Mouse (Mus musculus) midbrain, embryonic 12.5 days (tissue): Measurements from ENCODE around the gene Trmt1. TPM values are rescaled to one million over a fixed set of nuclear protein-coding genes. Genes with fewer than 3 reads are reported as not detected.

Experiments
- ATAC-seq: fragments of 200-750 bp; cut with Nextera tagmentation; 2 replicates; pipeline ENCODE4 v1.8.0; 2017; ENCODE audit warnings: low read depth, moderate TSS enrichment, moderate library complexity; ENCODE audit not compliant: low FRiP score
- H3K27ac ChIP-seq: fragments of 300-500 bp; sonication (generic); replicated peaks from 2 replicates; pipeline ENCODE4 v1.5.1; 2016; ENCODE audit warnings: mild to moderate bottlenecking
- H3K27me3 ChIP-seq: fragments of 300-500 bp; sonication (generic); 2 replicates; pipeline ENCODE4 v1.6.1; 2016; ENCODE audit warnings: mild to moderate bottlenecking
- H3K36me3 ChIP-seq: fragments of 300-500 bp; sonication (generic); 2 replicates; pipeline ENCODE4 v1.6.1; 2016
- H3K4me1 ChIP-seq: fragments of 300-500 bp; sonication (generic); 2 replicates; pipeline ENCODE4 v1.6.1; 2016
- H3K4me2 ChIP-seq: fragments of 300-500 bp; sonication (generic); replicated peaks from 2 replicates; pipeline ENCODE4 v1.6.1; 2016; ENCODE audit warnings: mild to moderate bottlenecking, moderate library complexity
- H3K4me3 ChIP-seq: fragments of 300-500 bp; sonication (generic); 2 replicates; pipeline ENCODE4 v1.5.1; 2016; ENCODE audit warnings: mild to moderate bottlenecking
- H3K9ac ChIP-seq: fragments of 300-500 bp; sonication (generic); replicated peaks from 2 replicates; pipeline ENCODE4 v1.6.1; 2016; ENCODE audit warnings: mild to moderate bottlenecking, moderate library complexity
- H3K9me3 ChIP-seq: fragments of 300-500 bp; sonication (generic); 2 replicates; pipeline ENCODE4 v1.6.1; 2016; ENCODE audit warnings: mild to moderate bottlenecking
- WGBS: fragments of 180-500 bp; shearing (Covaris S2); methylation state at CpG from one replicate; pipeline ENCODE4 v1.1.7; 2016; 5-methylcytosine and 5-hydroxymethylcytosine counted together
- polyA plus RNA-seq: library from polyadenylated mRNA; unstranded; fragments of >200 nt; fragmentation: Nextera tagmentation; extraction: Ambion mirVana; gene quantifications from 2 replicates; pipeline ENCODE4 v1.2.1, GENCODE M21; 2016

The Trmt1 gene
- polyA plus RNA-seq, 1 experiment from 2014 or later: 58.8 TPM

GRCm38 (mm10) chr8:84681476-84681875 is 4.6 kb upstream of the Trmt1 start:
- H3K9ac ChIP-seq: no peak overlapping the region
- no peak overlapping the region for H3K4me3 ChIP-seq
- H3K4me1 ChIP-seq: peaks cover 19% of the 10 kb centered on the region
- peaks cover 15% of the 10 kb centered on the region for H3K36me3 ChIP-seq
- H3K27ac ChIP-seq: no peak overlapping the region
- no peaks in the 10 kb centered on the region for H3K9me3 ChIP-seq
- H3K4me2 ChIP-seq: no peak overlapping the region
- WGBS: 86% methylated on average over 2 of the region's 2 CpGs
- H3K27me3 ChIP-seq: no peaks in the 10 kb centered on the region
- no peak for ATAC-seq

GRCm38 (mm10) chr8:84682257-84682656 is 3.9 kb upstream of the Trmt1 start:
- no peak overlapping the region for H3K9ac ChIP-seq
- H3K27me3 ChIP-seq: no peaks in the 10 kb centered on the region
- no peak overlapping the region for H3K4me2 ChIP-seq
- H3K9me3 ChIP-seq: no peaks in the 10 kb centered on the region
- H3K4me1 ChIP-seq: peaks cover 23% of the 10 kb centered on the region
- no peak overlapping the region for H3K27ac ChIP-seq
- H3K36me3 ChIP-seq: peaks cover 10% of the 10 kb centered on the region; the same call in 1 of the 2 replicates
- no peak for ATAC-seq
- no peak overlapping the region for H3K4me3 ChIP-seq
- WGBS: 91% methylated on average over 2 of the region's 2 CpGs

DNA sequence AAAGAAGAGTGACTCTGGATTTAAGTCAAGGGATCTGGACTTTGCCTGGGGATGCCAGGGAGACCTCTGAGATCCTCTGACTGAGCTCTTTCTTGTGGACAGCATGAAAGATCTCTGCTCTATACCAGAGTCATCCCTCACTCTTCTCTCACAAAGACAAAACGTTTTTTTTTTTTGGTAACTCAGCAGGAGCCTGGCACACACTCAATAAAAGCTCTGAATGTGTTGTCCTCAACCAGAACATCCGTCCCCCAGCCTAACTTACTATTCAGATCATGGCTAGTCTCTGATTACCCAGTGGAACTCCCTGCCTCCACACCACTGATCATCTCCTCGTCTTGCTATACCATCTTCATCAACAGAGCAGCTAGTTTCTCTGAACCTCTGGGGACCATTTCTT is 1.6 kb upstream of the Trmt1 start:
- Histone ChIP-seq H3K9me3 (no peaks in the 10 kb centered on the region), H3K9ac (no peak overlapping the region), H3K4me2 (no peak overlapping the region), H3K27me3 (no peaks in the 10 kb centered on the region), H3K27ac (no peak overlapping the region), H3K4me3 (no peak overlapping the region), H3K36me3 (peaks cover 10% of the 10 kb centered on the region; the same call in 1 of the 2 replicates), H3K4me1 (peaks cover 37% of the 10 kb centered on the region)
- WGBS: 47% methylated on average over 3 of the region's 3 CpGs
- no peak for ATAC-seq

GRCm38 (mm10) chr8:84687003-84687704 is 1.0 kb downstream of the Trmt1 start:
- Histone ChIP-seq H3K27me3 (no peaks in the 10 kb centered on the region), H3K9me3 (no peaks in the 10 kb centered on the region), H3K4me1 (peaks cover 46% of the 10 kb centered on the region), H3K27ac (peak overlapping the region; percentile 93), H3K4me3 (peak overlapping the region; percentile 94), H3K36me3 (peaks cover 18% of the 10 kb centered on the region), H3K4me2 (peak overlapping the region; percentile 88), H3K9ac (peak overlapping the region; percentile 100)
- WGBS: 1% methylated on average over 53 of the region's 62 CpGs
- ATAC-seq: peak; percentile 52

GRCm38 (mm10) chr8:84687705-84688100 is 1.6 kb downstream of the Trmt1 start, which contains the start of gene Nacc1:
Gene Nacc1, minus strand, starts transcription at chr8:84687862.
- Histone ChIP-seq H3K4me1 (peaks cover 46% of the 10 kb centered on the region), H3K27me3 (no peaks in the 10 kb centered on the region), H3K36me3 (peaks cover 18% of the 10 kb centered on the region), H3K27ac (peak within 1 kb of the TSS; percentile 93), H3K9ac (peak within 1 kb of the TSS; percentile 100), H3K9me3 (no peaks in the 10 kb centered on the region), H3K4me3 (peak within 1 kb of the TSS; percentile 94), H3K4me2 (peak within 1 kb of the TSS; percentile 88)
- peak; percentile 75 for ATAC-seq
- under 1% methylated on average over 27 of the region's 37 CpGs for WGBS

DNA sequence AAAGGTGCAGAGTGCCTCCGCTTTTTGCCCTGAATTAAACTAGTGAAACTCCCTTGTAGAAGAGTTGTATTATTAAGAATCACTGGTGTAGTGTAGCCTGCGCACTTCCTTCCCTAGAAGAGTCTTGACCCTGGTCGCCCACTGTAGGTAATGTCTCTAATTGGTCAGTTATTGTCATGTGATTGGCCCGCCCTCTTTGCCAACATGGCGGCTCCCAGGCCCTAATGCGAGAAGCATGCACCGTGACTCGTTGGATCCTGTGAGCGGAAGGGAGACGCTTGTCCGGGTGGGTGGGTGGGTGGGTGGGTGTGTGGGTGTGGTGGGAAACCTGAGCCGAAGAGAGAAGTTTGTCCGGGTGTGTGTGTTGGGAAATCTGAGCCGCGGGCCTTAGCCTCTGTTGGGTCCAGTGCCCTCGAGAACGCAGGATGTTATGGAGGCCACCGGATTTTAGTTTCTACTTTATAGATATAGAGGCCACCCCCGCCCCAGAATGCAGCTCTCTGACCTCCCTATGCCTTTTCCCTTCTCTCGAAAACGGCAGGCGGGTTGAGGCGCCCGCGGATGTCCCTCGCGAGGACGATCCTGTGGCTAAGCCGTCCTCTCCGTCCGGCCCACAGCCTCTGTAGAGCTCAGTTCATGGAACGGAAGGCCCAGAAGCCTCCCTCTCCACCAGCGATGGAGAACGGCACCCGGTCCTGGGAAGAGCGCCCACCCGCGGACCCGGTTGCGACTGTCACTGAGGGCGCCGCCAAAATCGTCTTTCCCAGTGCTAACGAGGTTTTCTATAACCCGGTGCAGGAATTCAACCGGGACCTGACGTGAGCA is 3.2 kb downstream of the Trmt1 start:
- peak; percentile 87 for ATAC-seq
- Histone ChIP-seq H3K36me3 (peaks cover 26% of the 10 kb centered on the region), H3K4me3 (peak overlapping the region; percentile 71), H3K27me3 (no peaks in the 10 kb centered on the region), H3K9me3 (no peaks in the 10 kb centered on the region), H3K4me2 (peak overlapping the region; percentile 74), H3K4me1 (peaks cover 46% of the 10 kb centered on the region), H3K9ac (peak overlapping the region; percentile 63), H3K27ac (no peak overlapping the region)
- under 1% methylated on average over 47 of the region's 47 CpGs for WGBS

DNA sequence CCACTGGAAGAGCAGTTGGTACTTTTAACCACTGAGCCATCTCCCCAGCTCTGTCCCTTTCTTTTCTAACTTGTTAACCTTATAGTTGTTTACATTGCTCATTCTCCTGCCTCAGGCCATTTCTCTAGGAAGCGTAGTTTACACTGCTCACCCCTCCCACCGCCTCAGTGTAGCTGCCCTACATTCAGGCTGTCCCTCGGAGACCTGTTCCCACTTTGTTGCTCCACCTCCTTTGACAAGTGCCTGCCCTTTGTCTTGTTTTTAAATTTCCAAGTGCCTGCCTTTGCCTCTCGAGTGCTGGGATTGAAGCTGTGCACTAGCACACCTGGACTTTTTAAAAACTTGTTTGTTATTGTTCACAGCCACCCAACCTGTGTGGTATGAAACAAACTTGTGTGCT is 7.2 kb downstream of the Trmt1 start:
- Histone ChIP-seq H3K4me2 (no peak overlapping the region), H3K4me3 (no peak overlapping the region), H3K9me3 (no peaks in the 10 kb centered on the region), H3K9ac (no peak overlapping the region), H3K27ac (no peak overlapping the region), H3K36me3 (peaks cover 56% of the 10 kb centered on the region), H3K4me1 (peaks cover 16% of the 10 kb centered on the region), H3K27me3 (no peaks in the 10 kb centered on the region)
- ATAC-seq: no peak
- WGBS: 85% methylated on average over 4 of the region's 4 CpGs

GRCm38 (mm10) chr8:84695140-84695539 is 9.0 kb downstream of the Trmt1 start:
- H3K4me3 ChIP-seq: no peak overlapping the region
- peaks cover 3% of the 10 kb centered on the region for H3K4me1 ChIP-seq
- H3K9me3 ChIP-seq: no peaks in the 10 kb centered on the region
- WGBS: 89% methylated on average over 6 of the region's 6 CpGs
- H3K27ac ChIP-seq: no peak overlapping the region
- H3K27me3 ChIP-seq: peaks cover 4% of the 10 kb centered on the region
- peaks cover 66% of the 10 kb centered on the region for H3K36me3 ChIP-seq
- H3K4me2 ChIP-seq: no peak overlapping the region
- ATAC-seq: no peak
- H3K9ac ChIP-seq: no peak overlapping the region

DNA sequence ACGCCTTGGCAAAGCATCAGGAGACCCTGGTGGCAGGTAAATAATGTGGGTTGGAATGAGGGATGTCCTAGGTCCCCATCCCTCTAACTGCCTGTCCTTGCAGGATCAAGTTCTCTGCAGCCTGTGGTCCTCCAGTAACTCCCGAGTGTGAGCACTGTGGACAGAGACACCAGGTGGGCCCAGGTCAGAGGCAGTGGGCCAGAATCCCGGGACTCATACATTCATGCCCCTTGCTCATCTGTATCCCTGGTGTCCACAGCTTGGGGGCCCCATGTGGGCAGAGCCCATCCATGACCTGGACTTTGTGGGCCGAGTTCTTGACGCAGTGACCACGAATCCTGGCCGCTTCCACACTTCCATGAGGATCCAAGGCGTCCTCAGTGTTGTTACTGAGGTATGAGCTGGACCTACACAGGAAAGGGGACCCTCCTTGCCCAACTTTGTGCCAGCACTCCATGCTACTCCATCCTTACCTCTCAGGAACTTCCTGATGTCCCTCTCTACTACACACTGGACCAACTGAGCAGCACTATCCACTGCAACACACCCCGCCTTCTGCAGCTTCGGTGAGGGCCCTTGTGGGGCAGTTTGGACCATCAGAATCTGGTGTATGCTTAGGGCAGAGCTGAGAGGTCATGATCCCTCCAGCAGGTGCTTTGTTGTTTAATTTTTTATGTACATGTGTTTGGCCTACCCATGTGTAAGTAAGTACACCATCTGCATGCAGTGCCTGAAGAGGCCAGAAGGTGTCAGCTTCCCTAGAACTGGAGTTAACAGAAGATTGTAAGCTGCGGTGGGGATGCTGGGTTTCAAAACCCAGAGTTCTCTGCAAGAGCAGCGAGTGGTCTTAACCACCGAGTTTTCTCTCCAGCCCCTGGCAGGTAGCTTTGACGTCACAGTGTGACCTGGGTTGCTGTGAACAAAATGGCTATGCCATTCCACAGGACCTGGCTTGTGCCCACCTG is 11.3 kb downstream of the Trmt1 start:
- H3K27ac ChIP-seq: no peak overlapping the region
- no peak overlapping the region for H3K4me3 ChIP-seq
- 87% methylated on average over 14 of the region's 14 CpGs for WGBS
- no peak overlapping the region for H3K9ac ChIP-seq
- H3K36me3 ChIP-seq: peaks cover 54% of the 10 kb centered on the region
- ATAC-seq: no peak
- H3K9me3 ChIP-seq: no peaks in the 10 kb centered on the region
- peaks cover 26% of the 10 kb centered on the region for H3K27me3 ChIP-seq
- H3K4me2 ChIP-seq: no peak overlapping the region
- peaks cover 7% of the 10 kb centered on the region for H3K4me1 ChIP-seq

DNA sequence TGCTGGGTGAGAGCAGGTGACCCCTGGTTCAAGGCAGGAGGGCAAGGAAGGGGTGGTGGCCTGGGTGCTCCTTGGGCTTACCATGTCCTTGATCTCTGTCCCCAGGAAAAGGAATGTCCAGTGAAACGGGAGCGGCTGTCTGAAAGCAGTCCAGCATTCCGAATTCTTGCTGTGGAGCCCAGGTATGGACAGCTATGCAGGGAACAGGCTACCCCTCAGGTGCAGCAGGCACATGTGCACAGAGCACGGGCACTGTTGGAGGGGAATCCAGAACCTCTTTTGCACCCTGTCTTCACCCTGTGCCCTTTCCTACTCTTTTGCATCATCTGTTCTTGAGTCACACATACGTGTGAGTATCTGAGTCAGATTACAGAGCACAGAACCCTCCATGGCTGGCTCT is 12.2 kb downstream of the Trmt1 start:
- no peak overlapping the region for H3K27ac ChIP-seq
- H3K4me3 ChIP-seq: no peak overlapping the region
- no peak overlapping the region for H3K9ac ChIP-seq
- ATAC-seq: no peak
- peaks cover 7% of the 10 kb centered on the region for H3K4me1 ChIP-seq
- no peak overlapping the region for H3K4me2 ChIP-seq
- peaks cover 34% of the 10 kb centered on the region for H3K27me3 ChIP-seq
- WGBS: 97% methylated on average over 5 of the region's 5 CpGs
- H3K9me3 ChIP-seq: no peaks in the 10 kb centered on the region
- peaks cover 46% of the 10 kb centered on the region for H3K36me3 ChIP-seq

DNA sequence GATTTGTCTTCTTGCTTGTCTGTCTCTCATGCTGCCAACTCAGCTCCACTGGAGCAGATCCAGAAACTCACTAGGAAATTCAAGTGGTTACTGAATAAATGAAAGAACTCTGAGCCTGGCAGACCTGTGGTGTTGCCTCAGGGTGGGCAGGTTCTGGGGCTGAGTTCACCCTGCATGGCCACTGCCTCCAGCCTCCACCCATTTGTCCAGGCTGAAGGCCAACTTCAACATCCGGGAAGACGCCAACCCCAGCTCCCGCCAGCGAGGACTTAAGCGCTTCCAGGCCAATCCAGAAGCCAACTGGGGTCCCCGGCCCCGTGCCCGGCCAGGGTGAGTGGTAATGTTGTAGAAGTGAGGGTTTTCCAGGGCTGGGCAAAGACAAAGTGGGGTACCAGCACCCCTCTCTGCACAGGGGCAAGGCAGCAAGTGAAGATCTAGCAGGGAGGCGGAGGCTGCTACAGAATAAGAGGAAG is 12.9 kb downstream of the Trmt1 start:
- H3K27me3 ChIP-seq: peaks cover 41% of the 10 kb centered on the region
- no peak for ATAC-seq
- no peak overlapping the region for H3K4me2 ChIP-seq
- H3K36me3 ChIP-seq: peaks cover 40% of the 10 kb centered on the region
- H3K27ac ChIP-seq: no peak overlapping the region
- 94% methylated on average over 9 of the region's 9 CpGs for WGBS
- no peaks in the 10 kb centered on the region for H3K9me3 ChIP-seq
- H3K4me1 ChIP-seq: peaks cover 11% of the 10 kb centered on the region
- H3K9ac ChIP-seq: no peak overlapping the region
- no peak overlapping the region for H3K4me3 ChIP-seq
